Mouse (Mus musculus): ENCODE measurements at regions not wholly inside any gene's neighbourhood (a gene's known extent, or its start where the extent isn't known, plus 50 kb on each side); places are given as distances from the start of the nearest gene placed in this dataset.

GRCm38 (mm10) chr10:37348416-37348815 lies 209.7 kb upstream of the Marcks start:
- Histone ChIP-seq H3K4me2 (ENCODE audit: low read length) (no peak overlapping the region), H3K27me3 (replicated peaks; ENCODE audit: control insufficient read depth, insufficient read depth, low read length) (no peaks in the 10 kb centered on the region), H3K9me3 (ENCODE audit: control insufficient read depth, low read length) (no peaks in the 10 kb centered on the region), H3K4me3 (ENCODE audit: low read length) (no peak overlapping the region), H3K9ac (ENCODE audit: low read depth, low read length) (no peak overlapping the region), H3K4me1 (ENCODE audit: control insufficient read depth, insufficient read depth, low read depth, low read length) (no peaks in the 10 kb centered on the region), H3K36me3 (ENCODE audit: control insufficient read depth, insufficient read depth, low read length) (no peaks in the 10 kb centered on the region), H3K27ac (ENCODE audit: low read depth, low read length) (no peak overlapping the region)
- no peak for ATAC-seq
- 57% methylated on average over 3 of the region's 3 CpGs for WGBS

- WGBS: 88% methylated on average over 3 of the region's 3 CpGs
- Histone ChIP-seq H3K27me3 (replicated peaks; ENCODE audit: control insufficient read depth, insufficient read depth, low read length) (no peaks in the 10 kb centered on the region), H3K36me3 (ENCODE audit: control insufficient read depth, insufficient read depth, low read length) (no peaks in the 10 kb centered on the region), H3K4me1 (ENCODE audit: control insufficient read depth, insufficient read depth, low read depth, low read length) (no peaks in the 10 kb centered on the region), H3K4me2 (ENCODE audit: low read length) (no peak overlapping the region), H3K9me3 (ENCODE audit: control insufficient read depth, low read length) (no peaks in the 10 kb centered on the region), H3K9ac (ENCODE audit: low read depth, low read length) (no peak overlapping the region), H3K4me3 (ENCODE audit: low read length) (no peak overlapping the region), H3K27ac (ENCODE audit: low read depth, low read length) (no peak overlapping the region)
- no peak for ATAC-seq
These were observed 208.9 kb upstream of the Marcks start for GRCm38 (mm10) chr10:37347661-37348060.

- no peak overlapping the region for H3K27ac ChIP-seq (ENCODE audit: low read depth, low read length)
- H3K9me3 ChIP-seq (ENCODE audit: control insufficient read depth, low read length): no peaks in the 10 kb centered on the region
- no peaks in the 10 kb centered on the region for H3K27me3 ChIP-seq (replicated peaks; ENCODE audit: control insufficient read depth, insufficient read depth, low read length)
- no peaks in the 10 kb centered on the region for H3K4me1 ChIP-seq (ENCODE audit: control insufficient read depth, insufficient read depth, low read depth, low read length)
- H3K36me3 ChIP-seq (ENCODE audit: control insufficient read depth, insufficient read depth, low read length): no peaks in the 10 kb centered on the region
- H3K4me3 ChIP-seq (ENCODE audit: low read length): no peak overlapping the region
- no peak overlapping the region for H3K9ac ChIP-seq (ENCODE audit: low read depth, low read length)
- H3K4me2 ChIP-seq (ENCODE audit: low read length): no peak overlapping the region
- ATAC-seq: no peak
These were observed 204.0 kb upstream of the Marcks start for GRCm38 (mm10) chr10:37342675-37343074.

- WGBS: 88% methylated on average over 3 of the region's 3 CpGs
- no peak for ATAC-seq
- H3K9ac ChIP-seq (ENCODE audit: low read depth, low read length): no peak overlapping the region
- no peak overlapping the region for H3K4me3 ChIP-seq (ENCODE audit: low read length)
- no peaks in the 10 kb centered on the region for H3K4me1 ChIP-seq (ENCODE audit: control insufficient read depth, insufficient read depth, low read depth, low read length)
- no peak overlapping the region for H3K27ac ChIP-seq (ENCODE audit: low read depth, low read length)
- no peaks in the 10 kb centered on the region for H3K27me3 ChIP-seq (replicated peaks; ENCODE audit: control insufficient read depth, insufficient read depth, low read length)
- H3K9me3 ChIP-seq (ENCODE audit: control insufficient read depth, low read length): no peaks in the 10 kb centered on the region
- H3K4me2 ChIP-seq (ENCODE audit: low read length): no peak overlapping the region
- H3K36me3 ChIP-seq (ENCODE audit: control insufficient read depth, insufficient read depth, low read length): no peaks in the 10 kb centered on the region
These were observed 200.9 kb upstream of the Marcks start for GRCm38 (mm10) chr10:37339658-37340057.

GRCm38 (mm10) chr10:37338073-37338912 lies 199.6 kb upstream of the Marcks start:
- Histone ChIP-seq H3K9ac (ENCODE audit: low read depth, low read length) (no peak overlapping the region), H3K27ac (ENCODE audit: low read depth, low read length) (no peak overlapping the region), H3K27me3 (replicated peaks; ENCODE audit: control insufficient read depth, insufficient read depth, low read length) (no peaks in the 10 kb centered on the region), H3K36me3 (ENCODE audit: control insufficient read depth, insufficient read depth, low read length) (no peaks in the 10 kb centered on the region), H3K4me3 (ENCODE audit: low read length) (no peak overlapping the region), H3K4me1 (ENCODE audit: control insufficient read depth, insufficient read depth, low read depth, low read length) (no peaks in the 10 kb centered on the region), H3K4me2 (ENCODE audit: low read length) (no peak overlapping the region), H3K9me3 (ENCODE audit: control insufficient read depth, low read length) (no peaks in the 10 kb centered on the region)
- no peak for ATAC-seq
- WGBS: 66% methylated on average over 4 of the region's 4 CpGs

GRCm38 (mm10) chr10:37337172-37337620 lies 198.5 kb upstream of the Marcks start:
- H3K36me3 ChIP-seq (ENCODE audit: control insufficient read depth, insufficient read depth, low read length): no peaks in the 10 kb centered on the region
- H3K4me3 ChIP-seq (ENCODE audit: low read length): no peak overlapping the region
- H3K27me3 ChIP-seq (replicated peaks; ENCODE audit: control insufficient read depth, insufficient read depth, low read length): no peaks in the 10 kb centered on the region
- H3K4me1 ChIP-seq (ENCODE audit: control insufficient read depth, insufficient read depth, low read depth, low read length): no peaks in the 10 kb centered on the region
- no peak overlapping the region for H3K9ac ChIP-seq (ENCODE audit: low read depth, low read length)
- no peak overlapping the region for H3K4me2 ChIP-seq (ENCODE audit: low read length)
- 71% methylated on average over 3 of the region's 3 CpGs for WGBS
- H3K27ac ChIP-seq (ENCODE audit: low read depth, low read length): no peak overlapping the region
- H3K9me3 ChIP-seq (ENCODE audit: control insufficient read depth, low read length): no peaks in the 10 kb centered on the region
- ATAC-seq: no peak

- ATAC-seq: no peak
- WGBS: 81% methylated on average over 3 of the region's 3 CpGs
- Histone ChIP-seq H3K4me2 (ENCODE audit: low read length) (no peak overlapping the region), H3K4me1 (ENCODE audit: control insufficient read depth, insufficient read depth, low read depth, low read length) (no peaks in the 10 kb centered on the region), H3K27me3 (replicated peaks; ENCODE audit: control insufficient read depth, insufficient read depth, low read length) (no peaks in the 10 kb centered on the region), H3K9me3 (ENCODE audit: control insufficient read depth, low read length) (no peaks in the 10 kb centered on the region), H3K4me3 (ENCODE audit: low read length) (no peak overlapping the region), H3K27ac (ENCODE audit: low read depth, low read length) (no peak overlapping the region), H3K36me3 (ENCODE audit: control insufficient read depth, insufficient read depth, low read length) (no peaks in the 10 kb centered on the region), H3K9ac (ENCODE audit: low read depth, low read length) (no peak overlapping the region)
These were observed 196.4 kb upstream of the Marcks start for GRCm38 (mm10) chr10:37335148-37335547.

GRCm38 (mm10) chr10:37326168-37326534 lies 187.4 kb upstream of the Marcks start:
- no peaks in the 10 kb centered on the region for H3K36me3 ChIP-seq (ENCODE audit: control insufficient read depth, insufficient read depth, low read length)
- H3K9me3 ChIP-seq (ENCODE audit: control insufficient read depth, low read length): no peaks in the 10 kb centered on the region
- H3K4me1 ChIP-seq (ENCODE audit: control insufficient read depth, insufficient read depth, low read depth, low read length): no peaks in the 10 kb centered on the region
- no peak overlapping the region for H3K27ac ChIP-seq (ENCODE audit: low read depth, low read length)
- no peak for ATAC-seq
- 77% methylated on average over 3 of the region's 3 CpGs for WGBS
- no peak overlapping the region for H3K4me2 ChIP-seq (ENCODE audit: low read length)
- no peak overlapping the region for H3K4me3 ChIP-seq (ENCODE audit: low read length)
- H3K9ac ChIP-seq (ENCODE audit: low read depth, low read length): no peak overlapping the region
- no peaks in the 10 kb centered on the region for H3K27me3 ChIP-seq (replicated peaks; ENCODE audit: control insufficient read depth, insufficient read depth, low read length)

- WGBS: 75% methylated on average over 6 of the region's 6 CpGs
- Histone ChIP-seq H3K36me3 (ENCODE audit: control insufficient read depth, insufficient read depth, low read length) (no peaks in the 10 kb centered on the region), H3K9ac (ENCODE audit: low read depth, low read length) (no peak overlapping the region), H3K4me3 (ENCODE audit: low read length) (no peak overlapping the region), H3K27me3 (replicated peaks; ENCODE audit: control insufficient read depth, insufficient read depth, low read length) (no peaks in the 10 kb centered on the region), H3K4me2 (ENCODE audit: low read length) (no peak overlapping the region), H3K4me1 (ENCODE audit: control insufficient read depth, insufficient read depth, low read depth, low read length) (no peaks in the 10 kb centered on the region), H3K27ac (ENCODE audit: low read depth, low read length) (no peak overlapping the region), H3K9me3 (ENCODE audit: control insufficient read depth, low read length) (no peaks in the 10 kb centered on the region)
- no peak for ATAC-seq
These were observed 186.9 kb upstream of the Marcks start for GRCm38 (mm10) chr10:37325514-37326167.
